Mouse (Mus musculus) T-helper 17 cell (primary cell): ENCODE data around the gene Trmo.

ENCODE experiments used
- in situ Hi-C, 2 experiments: fragments of 300-600 bp; cut with MboI, MseI; formaldehyde crosslinking; loops; 1 replicate in 1 of 2; 2 replicates in 1 of 2; pipeline ENCODE4 v1.15.1; 2025; ENCODE audit warnings: high pct_unique_total_duplicates in 2 of 2

The Trmo gene

DNA sequence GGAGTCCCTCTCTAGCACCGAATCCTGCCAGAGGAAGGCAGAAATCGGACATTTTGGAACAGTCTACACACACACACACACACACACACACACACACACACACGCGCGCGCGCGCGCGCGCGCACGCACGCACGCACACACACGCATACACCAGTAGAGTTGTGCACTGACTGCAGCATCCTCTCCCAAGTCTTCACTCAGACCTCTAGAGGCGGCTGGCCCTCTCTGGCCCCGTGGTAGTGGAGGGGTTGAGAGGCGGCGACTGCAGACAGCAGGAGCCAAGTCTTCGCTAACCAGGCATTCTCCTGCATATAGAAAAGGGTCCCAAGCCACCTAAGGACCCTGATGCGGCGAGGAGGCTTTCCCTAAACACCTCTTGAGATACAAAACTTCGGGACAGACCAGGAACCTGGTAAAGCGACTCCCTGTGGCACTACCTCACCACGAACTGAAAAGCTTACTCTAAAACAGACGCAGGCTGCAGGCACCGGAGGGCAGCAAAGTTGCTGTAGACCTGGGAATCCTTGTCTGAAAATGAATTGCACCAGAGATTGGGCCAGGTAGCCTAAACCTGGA lies 46.4 kb downstream of the Trmo start:
- in situ Hi-C loops, result no loop called here

DNA sequence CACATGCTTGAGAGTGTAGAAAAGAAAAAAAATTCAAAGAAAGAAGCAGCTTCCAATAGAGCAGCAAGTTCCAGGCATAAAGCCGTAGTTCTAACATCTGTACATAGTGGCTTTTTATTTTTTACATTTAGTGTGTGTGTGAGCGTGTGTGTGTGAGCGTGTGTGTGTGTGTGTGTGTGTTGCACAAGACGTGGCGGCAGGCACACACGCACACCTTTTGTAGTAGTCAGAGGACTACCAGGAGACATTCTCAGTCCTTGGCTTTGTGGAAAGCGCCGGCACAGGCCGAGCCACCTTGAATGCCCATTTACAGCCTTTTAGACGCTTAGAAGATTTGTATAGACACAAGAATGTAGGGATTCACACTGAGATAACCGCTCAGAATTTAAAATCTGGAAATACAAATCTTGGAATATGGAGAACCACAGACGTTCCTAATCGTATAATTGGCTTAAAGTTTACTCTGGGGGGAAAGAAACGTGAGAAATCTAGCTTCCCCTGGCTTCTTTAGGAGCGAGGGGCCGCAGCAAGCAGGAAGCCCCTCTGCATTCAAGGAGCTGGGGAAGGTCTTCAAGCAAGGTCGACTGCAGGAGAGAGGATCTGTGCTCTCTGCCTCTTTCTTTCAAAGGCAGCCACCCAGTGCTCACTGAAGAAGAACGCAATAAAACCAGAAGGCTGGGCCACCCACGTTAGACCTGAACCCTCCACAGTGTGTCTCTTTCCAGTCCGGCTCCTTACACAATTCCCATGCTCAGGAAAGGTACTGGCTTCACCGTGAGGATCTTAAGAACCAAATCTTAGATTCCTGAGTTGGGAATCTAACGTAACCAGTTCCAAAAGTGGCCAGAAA lies 47.2 kb downstream of the Trmo start:
- in situ Hi-C loops, result no loop called here

DNA sequence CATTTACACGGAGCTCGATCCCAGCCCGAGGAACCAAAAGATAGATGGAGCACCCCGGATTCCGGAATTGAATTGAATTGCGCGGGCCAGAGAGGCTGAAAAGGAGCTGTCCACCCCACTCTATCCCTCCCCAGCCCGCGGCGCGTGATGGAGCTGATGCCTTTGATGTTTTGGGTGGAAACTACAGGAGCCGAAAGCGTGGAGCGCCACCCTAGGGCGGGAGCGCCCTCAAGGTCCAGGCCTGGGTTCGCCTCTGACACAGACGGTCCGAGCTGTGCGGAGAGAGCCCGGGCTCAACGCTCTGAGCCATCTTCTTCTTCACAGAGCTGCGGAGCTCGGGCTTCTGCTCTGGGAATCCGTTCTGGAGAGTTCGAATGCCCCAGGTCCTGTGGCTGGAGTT lies 49.7 kb downstream of the Trmo start:
- in situ Hi-C loops, result loop anchor here in 1 of 2 experiments (10.0 kb wide), 1 partner anchor 845 kb away; no protein-coding TSS in a partner anchor

DNA sequence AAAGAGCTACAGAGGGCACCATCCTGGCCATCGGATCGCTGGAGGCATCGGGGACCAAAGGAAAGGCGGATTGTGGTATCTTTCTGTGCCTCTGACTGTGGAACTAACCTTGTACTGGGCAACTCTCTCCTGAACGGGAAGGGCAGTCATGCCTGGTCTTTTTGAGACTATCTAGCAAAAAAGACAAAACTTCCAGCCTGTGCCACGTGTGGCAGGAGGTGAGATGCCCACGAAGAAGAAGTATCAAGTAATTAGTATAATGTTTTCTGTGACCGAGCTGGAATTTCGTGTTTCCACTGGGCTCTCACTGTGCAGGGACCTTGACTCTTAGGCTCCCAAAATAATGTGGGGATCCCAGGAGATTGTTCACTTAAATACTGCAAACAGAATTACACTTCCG lies 50.2 kb downstream of the Trmo start:
- in situ Hi-C loops, result loop anchor here in 1 of 2 experiments (10.0 kb wide), 1 partner anchor 846 kb away; no protein-coding TSS in a partner anchor

DNA sequence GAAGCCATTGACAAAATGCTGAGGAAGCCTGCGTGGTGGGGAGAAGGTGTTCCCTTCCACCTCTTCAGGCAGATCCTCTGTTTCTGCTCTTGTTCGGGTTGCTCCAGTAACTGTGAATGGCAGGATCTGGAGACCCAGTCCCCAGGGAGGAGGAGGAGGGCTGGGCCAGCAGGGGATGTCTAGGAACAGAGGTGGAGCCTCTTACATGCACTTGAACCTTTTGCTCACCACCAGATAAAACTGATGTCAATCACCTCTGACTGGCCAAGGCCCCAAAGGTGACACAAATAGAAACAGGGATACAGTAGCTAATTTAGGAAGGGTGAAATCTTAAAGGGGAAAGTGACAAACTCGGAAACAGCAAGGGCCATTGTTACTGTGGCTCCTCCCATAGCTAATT lies 51.2 kb downstream of the Trmo start:
- in situ Hi-C loops, result loop anchor here in 1 of 2 experiments (10.0 kb wide), 1 partner anchor 847 kb away; no protein-coding TSS in a partner anchor

DNA sequence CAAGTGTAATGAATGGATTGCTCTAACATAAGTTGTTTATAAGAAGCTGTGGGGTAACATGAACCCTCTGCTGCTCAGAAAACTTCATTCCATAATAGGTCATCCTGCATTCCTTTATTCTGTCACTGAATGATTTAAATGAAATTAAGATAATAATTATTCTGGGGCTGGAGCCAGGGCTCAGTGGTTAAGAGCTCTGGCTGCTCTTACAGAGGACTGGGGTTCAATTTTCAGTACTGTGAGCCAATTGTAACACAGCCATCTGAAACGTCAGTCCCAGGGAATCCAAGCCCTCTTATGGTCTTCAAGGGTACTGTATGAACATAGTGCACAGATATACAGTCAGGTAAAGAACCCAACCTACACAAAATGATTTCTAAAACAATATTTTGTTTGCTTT lies 53.4 kb downstream of the Trmo start:
- in situ Hi-C loops, result loop anchor here in 1 of 2 experiments (10.0 kb wide), 1 partner anchor 849 kb away; no protein-coding TSS in a partner anchor

DNA sequence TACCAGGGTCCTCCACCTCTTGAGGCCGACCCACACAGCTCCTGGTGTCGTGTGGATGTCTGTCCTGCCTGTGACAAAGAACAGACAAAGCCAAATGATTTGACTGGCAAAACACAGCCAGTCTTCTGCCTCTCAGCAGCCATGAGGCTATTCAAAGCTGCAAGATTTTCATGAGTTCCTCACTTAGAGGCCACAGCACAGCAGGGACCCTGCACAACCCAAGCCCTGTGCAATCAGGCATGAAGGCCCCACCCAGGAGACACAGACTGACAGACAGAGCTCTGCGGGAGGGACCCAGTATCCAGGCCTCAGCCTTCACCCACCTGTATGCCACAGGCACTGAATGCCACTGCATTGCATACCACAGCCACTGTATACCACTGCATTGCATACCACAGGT lies 60.3 kb downstream of the Trmo start:
- in situ Hi-C loops, result no loop called here
